Mouse (Mus musculus) retina, postnatal 1 day (tissue): ENCODE results near the gene Lamp1.

ENCODE experiments used
- DNase-seq: peaks from one replicate; pipeline ENCODE4 v3.0.0-alpha.2; 2012

The Lamp1 gene

GRCm38 (mm10) chr8:13164361-13164760 is 5.4 kb downstream of the Lamp1 start:
- DNase-seq = no peak

- no peak for DNase-seq
These were observed 11.5 kb downstream of the Lamp1 start for GRCm38 (mm10) chr8:13170510-13170909.

- DNase-seq = no peak
These were observed 15.3 kb downstream of the Lamp1 start for GRCm38 (mm10) chr8:13174305-13174704.

- DNase-seq = no peak
These were observed 15.8 kb downstream of the Lamp1 start for GRCm38 (mm10) chr8:13174811-13175210.

GRCm38 (mm10) chr8:13175650-13176049 is 16.7 kb downstream of the Lamp1 start:
- DNase-seq = no peak

GRCm38 (mm10) chr8:13177173-13177852 is 18.4 kb downstream of the Lamp1 start:
- DNase-seq = no peak

GRCm38 (mm10) chr8:13178137-13178536 is 19.2 kb downstream of the Lamp1 start:
- no peak for DNase-seq

GRCm38 (mm10) chr8:13179482-13179881 is 20.5 kb downstream of the Lamp1 start:
- DNase-seq = no peak

GRCm38 (mm10) chr8:13179948-13180347 is 21.0 kb downstream of the Lamp1 start:
- no peak for DNase-seq

- DNase-seq = no peak
These were observed 21.4 kb downstream of the Lamp1 start for GRCm38 (mm10) chr8:13180408-13180807.

- DNase-seq = no peak
These were observed 22.1 kb downstream of the Lamp1 start for GRCm38 (mm10) chr8:13180911-13181690.

GRCm38 (mm10) chr8:13181691-13181976 is 22.7 kb downstream of the Lamp1 start:
- DNase-seq = no peak

GRCm38 (mm10) chr8:13186819-13187218 is 27.9 kb downstream of the Lamp1 start:
- DNase-seq = no peak

GRCm38 (mm10) chr8:13187229-13187628 is 28.3 kb downstream of the Lamp1 start:
- DNase-seq = no peak

GRCm38 (mm10) chr8:13187638-13188037 is 28.7 kb downstream of the Lamp1 start:
- DNase-seq = no peak

- peak; percentile 22 for DNase-seq
These were observed 29.1 kb downstream of the Lamp1 start for GRCm38 (mm10) chr8:13188052-13188555.

GRCm38 (mm10) chr8:13188857-13189256 is 29.9 kb downstream of the Lamp1 start:
- no peak for DNase-seq

GRCm38 (mm10) chr8:13190235-13190634 is 31.3 kb downstream of the Lamp1 start:
- no peak for DNase-seq

GRCm38 (mm10) chr8:13194818-13195217 is 35.9 kb downstream of the Lamp1 start:
- no peak for DNase-seq

GRCm38 (mm10) chr8:13197493-13197892 is 38.5 kb downstream of the Lamp1 start:
- peak; percentile 62 for DNase-seq

GRCm38 (mm10) chr8:13199385-13200061 is 40.6 kb downstream of the Lamp1 start:
- DNase-seq = no peak

- DNase-seq = peak; percentile 76
These were observed 41.5 kb downstream of the Lamp1 start, which contains the start of gene Grtp1 for GRCm38 (mm10) chr8:13200301-13201012. TSS of gene Grtp1 (minus strand) at chr8:13200620.

GRCm38 (mm10) chr8:13201013-13201334 is 42.0 kb downstream of the Lamp1 start:
- no peak for DNase-seq
